Mouse (Mus musculus) embryonic fibroblast, embryonic 13.5 days (primary cell): ENCODE measurements around the gene Prrc2a.

Source experiments
- CTCF ChIP-seq: IDR thresholded peaks from 2 replicates; pipeline ENCODE4 v1.5.1; 2011; ENCODE audit warnings: mild to moderate bottlenecking, control low read depth, low read length, moderate library complexity, borderline replicate concordance; ENCODE audit not compliant: insufficient read depth
- POLR2A ChIP-seq: IDR thresholded peaks from 2 replicates; pipeline ENCODE4 v1.6.1; 2011; ENCODE audit warnings: low read depth, mild to moderate bottlenecking, control low read depth, low read length, moderate library complexity

DNA sequence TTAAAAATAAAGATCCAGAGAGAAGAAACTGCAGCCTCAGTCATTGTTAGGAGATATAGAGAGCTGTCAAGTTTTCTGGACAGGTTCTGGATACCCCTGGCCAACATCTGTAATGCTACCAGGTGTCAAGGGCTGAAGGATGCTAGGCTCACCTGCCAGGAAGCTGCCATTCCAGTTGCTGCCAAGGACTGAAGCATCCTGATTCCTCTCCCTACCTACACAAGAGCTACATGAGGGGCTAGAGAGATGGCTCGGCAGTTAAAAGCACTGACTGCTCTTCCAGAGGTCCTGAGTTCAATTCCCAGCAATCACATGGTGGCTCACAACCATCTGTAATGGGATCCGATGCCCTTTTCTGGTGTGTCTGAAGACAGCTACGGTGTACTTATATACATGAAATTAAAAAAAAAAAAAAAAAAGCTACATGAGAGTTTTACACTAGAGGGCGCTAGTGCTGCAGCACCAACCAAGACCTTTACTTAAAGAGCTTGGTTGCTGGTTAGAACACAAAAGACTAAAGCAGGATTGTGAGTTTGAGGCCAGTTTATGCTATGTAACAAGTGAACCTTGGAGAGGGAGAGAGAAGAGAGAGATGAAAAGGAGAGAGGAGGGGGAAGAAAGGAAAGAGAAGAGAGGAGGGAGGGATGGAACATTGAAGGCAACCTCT, 4.0 kb upstream of the Prrc2a start:
- TF ChIP-seq POLR2A: no peak
- TF ChIP-seq CTCF: no peak
